Mouse (Mus musculus): ENCODE data around the gene Slc37a3. TPM values are rescaled to one million over a fixed set of nuclear protein-coding genes. Genes with fewer than 3 reads are reported as not detected.

The Slc37a3 gene
- polyA plus RNA-seq, 1 experiment from 2014 or later = 60.3 TPM

DNA sequence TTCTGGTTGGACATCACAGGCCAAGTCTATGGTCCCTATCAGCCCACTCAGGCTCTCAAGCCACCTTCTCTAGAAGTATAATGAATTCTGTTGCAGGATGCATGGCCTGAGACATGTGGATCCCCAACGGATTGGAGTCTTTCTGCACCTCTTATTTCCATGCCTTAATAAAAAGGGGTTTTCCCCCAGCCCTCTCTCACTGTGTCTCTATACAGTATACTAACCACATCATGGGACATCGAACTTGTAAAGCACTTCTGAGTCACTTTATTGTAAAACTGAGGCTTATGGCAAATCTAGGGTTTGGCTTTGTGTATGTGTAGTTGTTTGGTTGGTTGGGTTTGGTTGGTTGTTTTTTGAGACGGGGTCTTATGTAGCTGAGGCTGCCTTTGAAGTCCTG is 65.7 kb downstream of the Slc37a3 start:
- no peak overlapping the region for H3K4me2 ChIP-seq
- H3K36me3 ChIP-seq = no peaks in the 10 kb centered on the region
- H3K27ac ChIP-seq (replicated peaks) = no peak overlapping the region
- WGBS = 84% methylated on average over 3 of the region's 3 CpGs
- H3K9ac ChIP-seq = no peak overlapping the region
- no peaks in the 10 kb centered on the region for H3K4me1 ChIP-seq (replicated peaks)
- H3K27me3 ChIP-seq = no peaks in the 10 kb centered on the region
- no peak for ATAC-seq (ENCODE audit: low read depth)
- H3K9me3 ChIP-seq = no peaks in the 10 kb centered on the region
- H3K4me3 ChIP-seq = no peak overlapping the region

DNA sequence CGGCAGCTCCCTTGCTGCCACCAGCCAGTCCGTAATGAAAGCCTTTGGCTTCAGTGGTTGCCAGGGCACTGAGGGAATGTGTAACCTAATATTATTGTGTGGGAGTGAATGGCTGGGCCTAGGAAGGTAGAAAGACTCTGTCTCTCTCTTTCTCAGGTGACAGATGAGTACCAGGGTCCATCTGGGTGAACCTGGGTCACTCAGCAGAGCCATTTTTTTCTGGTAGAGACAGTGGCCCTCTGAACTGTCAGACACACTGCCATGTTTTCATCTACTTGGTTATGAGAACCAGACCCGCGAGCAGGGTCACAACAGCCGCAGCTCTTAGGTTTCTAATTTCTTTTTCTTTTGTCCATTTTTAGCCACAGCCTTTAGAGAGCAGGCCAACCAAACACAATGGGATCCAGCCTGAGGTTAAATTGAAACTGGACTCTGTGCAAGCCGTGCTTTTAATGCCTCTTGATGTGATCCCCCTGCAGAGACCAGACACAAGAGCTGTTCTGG is 73.1 kb downstream of the Slc37a3 start:
- H3K27ac ChIP-seq (replicated peaks) = peak overlapping the region; percentile 7
- no peak overlapping the region for H3K4me3 ChIP-seq
- 6% methylated on average over 6 of the region's 6 CpGs for WGBS
- peak; percentile 47 for ATAC-seq (ENCODE audit: low read depth)
- peaks cover 9% of the 10 kb centered on the region for H3K4me1 ChIP-seq (replicated peaks)
- no peak overlapping the region for H3K4me2 ChIP-seq
- no peaks in the 10 kb centered on the region for H3K9me3 ChIP-seq
- H3K9ac ChIP-seq = no peak overlapping the region
- no peaks in the 10 kb centered on the region for H3K27me3 ChIP-seq
- H3K36me3 ChIP-seq = no peaks in the 10 kb centered on the region

DNA sequence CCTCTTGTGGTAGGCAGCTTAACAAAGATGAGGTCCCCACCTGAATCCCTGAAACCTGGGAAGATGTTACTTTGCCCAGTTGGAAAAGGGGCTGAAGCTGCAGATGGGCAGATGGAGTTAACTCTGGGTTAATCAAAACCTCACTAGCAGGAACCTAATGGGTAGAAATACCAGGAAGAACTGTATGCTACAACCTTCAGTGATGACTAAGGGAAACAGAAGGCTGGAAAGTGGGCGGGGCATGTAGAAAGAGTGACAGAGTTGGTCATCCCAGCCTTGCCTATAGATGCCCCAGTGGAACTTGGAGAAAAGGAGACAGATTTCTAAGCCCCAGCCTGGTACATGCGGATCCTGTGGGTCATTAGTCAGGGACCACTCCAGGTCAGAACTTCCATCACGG is 76.0 kb downstream of the Slc37a3 start:
- H3K9me3 ChIP-seq = no peaks in the 10 kb centered on the region
- H3K4me3 ChIP-seq = no peak overlapping the region
- no peak overlapping the region for H3K4me2 ChIP-seq
- peaks cover 9% of the 10 kb centered on the region for H3K4me1 ChIP-seq (replicated peaks)
- no peaks in the 10 kb centered on the region for H3K36me3 ChIP-seq
- no peaks in the 10 kb centered on the region for H3K27me3 ChIP-seq
- no peak overlapping the region for H3K27ac ChIP-seq (replicated peaks)
- 87% methylated on average over 3 of the region's 3 CpGs for WGBS
- no peak overlapping the region for H3K9ac ChIP-seq
- ATAC-seq (ENCODE audit: low read depth) = no peak

DNA sequence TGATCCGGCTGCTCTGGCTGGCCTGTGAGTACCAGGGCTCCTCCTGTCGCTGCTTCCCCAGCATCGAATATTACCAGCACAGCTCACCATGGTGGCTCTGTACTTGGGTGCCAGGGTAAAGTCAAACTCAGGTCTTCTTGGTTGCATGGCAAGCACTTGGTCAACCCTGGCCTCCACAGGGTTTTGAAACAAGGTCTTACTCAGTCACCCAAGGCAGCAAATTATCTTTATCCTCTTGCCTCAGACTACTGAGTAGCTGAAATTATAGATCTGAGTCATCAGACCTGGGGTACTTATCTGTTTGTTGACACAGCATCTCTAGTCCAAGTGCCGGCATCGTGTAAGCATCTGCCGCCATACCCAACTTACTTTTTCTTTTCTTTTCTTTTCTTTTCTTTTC is 80.4 kb downstream of the Slc37a3 start:
- 96% methylated on average over 6 of the region's 6 CpGs for WGBS
- Histone ChIP-seq H3K4me1 (replicated peaks) (peaks cover 10% of the 10 kb centered on the region), H3K4me3 (no peak overlapping the region), H3K4me2 (no peak overlapping the region), H3K9ac (no peak overlapping the region), H3K36me3 (no peaks in the 10 kb centered on the region), H3K27me3 (no peaks in the 10 kb centered on the region), H3K27ac (replicated peaks) (no peak overlapping the region), H3K9me3 (no peaks in the 10 kb centered on the region)
- no peak for ATAC-seq (ENCODE audit: low read depth)

DNA sequence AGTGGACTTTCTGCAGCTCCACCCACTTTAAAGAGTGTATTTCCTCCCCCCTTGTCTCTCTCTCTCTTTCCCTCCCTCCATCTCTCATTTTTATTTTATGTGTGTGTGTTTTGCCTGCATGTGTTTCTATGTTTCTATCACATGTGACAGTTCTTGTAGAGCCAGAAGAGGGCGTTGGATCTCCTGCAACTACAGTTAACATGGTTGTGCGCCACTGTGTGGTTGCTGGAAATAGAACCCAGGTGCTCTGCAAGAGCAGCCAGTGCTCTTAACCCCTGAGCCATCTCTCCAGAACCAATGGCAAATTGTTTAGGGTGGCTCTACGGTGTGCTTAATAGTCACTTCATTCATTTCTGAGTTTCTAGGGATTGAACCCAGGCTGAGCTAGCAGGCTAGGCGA is 81.0 kb downstream of the Slc37a3 start:
- no peak overlapping the region for H3K4me3 ChIP-seq
- no peaks in the 10 kb centered on the region for H3K36me3 ChIP-seq
- no peak overlapping the region for H3K9ac ChIP-seq
- no peaks in the 10 kb centered on the region for H3K9me3 ChIP-seq
- no peaks in the 10 kb centered on the region for H3K27me3 ChIP-seq
- H3K27ac ChIP-seq (replicated peaks) = no peak overlapping the region
- no peak for ATAC-seq (ENCODE audit: low read depth)
- WGBS = 76% methylated on average over 4 of the region's 4 CpGs
- H3K4me1 ChIP-seq (replicated peaks) = peaks cover 10% of the 10 kb centered on the region
- H3K4me2 ChIP-seq = no peak overlapping the region

DNA sequence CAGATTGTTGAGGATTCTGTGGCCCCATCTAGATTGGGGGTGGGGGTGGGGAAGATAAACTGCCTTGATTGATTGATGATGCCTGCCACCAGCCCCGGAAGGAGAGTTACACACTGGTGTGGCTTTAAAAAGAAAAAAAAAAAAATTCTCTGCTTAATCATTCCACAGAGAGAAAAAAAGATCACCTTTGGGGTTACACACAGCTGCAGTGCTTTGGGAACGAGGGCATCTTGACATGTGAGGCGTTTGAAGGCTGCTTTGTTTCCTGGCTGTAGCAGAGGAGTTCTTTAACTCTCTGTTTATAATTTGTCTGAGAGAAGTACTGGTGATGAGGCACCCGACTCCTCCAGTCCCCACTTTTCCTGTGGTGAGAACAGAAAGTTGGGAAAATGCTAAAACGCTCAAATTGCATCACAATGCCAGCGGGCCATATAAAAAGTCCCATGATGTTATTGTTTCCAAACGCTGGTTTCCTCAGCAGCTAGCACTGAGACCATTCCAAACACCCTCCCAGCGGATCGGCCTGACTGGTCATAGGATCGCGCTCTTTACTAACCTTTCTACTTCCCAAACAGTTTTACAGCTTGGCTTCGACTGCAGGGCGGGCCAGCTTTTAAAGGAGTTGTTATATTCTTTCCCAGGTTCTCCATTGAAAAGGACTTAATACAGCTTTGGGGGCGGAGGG is 81.6 kb downstream of the Slc37a3 start:
- no peaks in the 10 kb centered on the region for H3K27me3 ChIP-seq
- H3K4me2 ChIP-seq = peak overlapping the region; percentile 9
- no peaks in the 10 kb centered on the region for H3K9me3 ChIP-seq
- no peaks in the 10 kb centered on the region for H3K36me3 ChIP-seq
- WGBS = 18% methylated on average over 14 of the region's 14 CpGs
- no peak overlapping the region for H3K27ac ChIP-seq (replicated peaks)
- no peak for ATAC-seq (ENCODE audit: low read depth)
- H3K9ac ChIP-seq = no peak overlapping the region
- H3K4me1 ChIP-seq (replicated peaks) = peaks cover 10% of the 10 kb centered on the region
- no peak overlapping the region for H3K4me3 ChIP-seq

DNA sequence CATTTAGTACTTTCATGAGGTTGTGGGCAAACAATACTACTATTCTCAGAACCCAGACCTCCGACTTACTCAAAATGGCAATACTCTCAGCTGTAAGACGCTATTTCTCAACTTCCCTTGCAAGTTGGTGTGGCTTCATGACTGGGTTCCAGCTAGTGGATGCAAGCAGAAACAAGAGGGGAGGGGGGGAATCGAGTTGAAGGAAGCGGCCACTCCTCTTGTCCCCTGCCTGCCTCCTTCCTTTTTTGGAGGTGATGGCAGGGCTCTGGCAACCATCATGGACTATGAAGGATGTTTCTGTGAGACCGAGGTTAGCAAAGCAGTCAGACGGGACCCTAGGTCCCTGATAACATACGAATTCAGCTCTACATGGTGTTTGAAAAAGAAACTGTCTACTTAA is 87.8 kb downstream of the Slc37a3 start:
- 82% methylated on average over 7 of the region's 7 CpGs for WGBS
- Histone ChIP-seq H3K27me3 (no peaks in the 10 kb centered on the region), H3K4me1 (replicated peaks) (peaks cover 5% of the 10 kb centered on the region; the same call in 1 of the 2 replicates)

DNA sequence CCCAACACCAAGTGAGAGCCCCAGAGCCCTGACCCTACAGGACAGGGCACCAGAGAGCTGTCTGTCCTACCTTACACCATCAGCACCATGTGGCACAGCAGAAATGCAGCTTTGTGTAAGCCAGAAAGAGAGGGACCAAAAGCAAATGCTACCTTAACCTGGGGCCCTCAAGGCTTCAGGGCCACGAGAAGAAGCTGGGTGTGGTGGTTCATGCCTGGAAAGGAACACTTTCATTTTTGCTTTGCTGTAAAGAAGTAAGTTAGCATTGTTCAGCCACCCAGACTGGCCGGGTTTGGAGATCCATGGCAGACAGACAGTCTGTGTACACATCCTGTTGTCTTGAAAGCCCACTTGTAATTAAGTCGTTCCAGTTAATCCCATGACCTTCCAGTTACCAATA is 89.7 kb downstream of the Slc37a3 start:
- no peaks in the 10 kb centered on the region for H3K9me3 ChIP-seq
- no peaks in the 10 kb centered on the region for H3K27me3 ChIP-seq
- H3K4me2 ChIP-seq = no peak overlapping the region
- no peaks in the 10 kb centered on the region for H3K36me3 ChIP-seq
- ATAC-seq (ENCODE audit: low read depth) = no peak
- 85% methylated on average over 3 of the region's 3 CpGs for WGBS
- no peak overlapping the region for H3K4me3 ChIP-seq
- H3K4me1 ChIP-seq (replicated peaks) = peaks cover 5% of the 10 kb centered on the region; the same call in 1 of the 2 replicates
- H3K9ac ChIP-seq = no peak overlapping the region
- H3K27ac ChIP-seq (replicated peaks) = no peak overlapping the region

More for the DNA sequence above, 87.8 kb downstream of the Slc37a3 start:
- H3K36me3 ChIP-seq = no peaks in the 10 kb centered on the region
- no peak overlapping the region for H3K9ac ChIP-seq
- no peak for ATAC-seq (ENCODE audit: low read depth)
- no peak overlapping the region for H3K27ac ChIP-seq (replicated peaks)
- H3K4me3 ChIP-seq = no peak overlapping the region
- no peaks in the 10 kb centered on the region for H3K9me3 ChIP-seq
- H3K4me2 ChIP-seq = no peak overlapping the region

DNA sequence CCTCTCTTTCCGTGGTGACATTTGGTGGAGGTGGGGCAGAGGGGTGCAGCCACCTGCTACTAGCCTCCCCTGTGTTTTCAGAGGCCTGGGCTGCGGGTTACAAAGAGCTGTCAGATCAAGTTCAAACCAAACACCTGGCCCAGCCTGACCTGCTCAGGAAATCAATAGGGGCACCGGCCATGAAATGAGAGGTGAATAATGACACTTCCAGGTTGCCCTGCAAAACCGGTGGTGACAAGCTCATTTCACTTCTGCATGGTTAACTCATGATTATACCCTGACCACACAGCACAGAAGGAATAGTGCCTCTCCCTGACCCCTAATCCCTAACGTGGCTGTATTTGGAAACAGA is 90.8 kb downstream of the Slc37a3 start:
- 47% methylated on average over 5 of the region's 5 CpGs for WGBS
- H3K27me3 ChIP-seq = no peaks in the 10 kb centered on the region
- no peak for ATAC-seq (ENCODE audit: low read depth)
- H3K27ac ChIP-seq (replicated peaks) = no peak overlapping the region
- H3K4me2 ChIP-seq = no peak overlapping the region
- H3K9me3 ChIP-seq = no peaks in the 10 kb centered on the region
- H3K36me3 ChIP-seq = no peaks in the 10 kb centered on the region
- H3K4me1 ChIP-seq (replicated peaks) = peaks cover 5% of the 10 kb centered on the region; the same call in 1 of the 2 replicates
- no peak overlapping the region for H3K9ac ChIP-seq
- no peak overlapping the region for H3K4me3 ChIP-seq

DNA sequence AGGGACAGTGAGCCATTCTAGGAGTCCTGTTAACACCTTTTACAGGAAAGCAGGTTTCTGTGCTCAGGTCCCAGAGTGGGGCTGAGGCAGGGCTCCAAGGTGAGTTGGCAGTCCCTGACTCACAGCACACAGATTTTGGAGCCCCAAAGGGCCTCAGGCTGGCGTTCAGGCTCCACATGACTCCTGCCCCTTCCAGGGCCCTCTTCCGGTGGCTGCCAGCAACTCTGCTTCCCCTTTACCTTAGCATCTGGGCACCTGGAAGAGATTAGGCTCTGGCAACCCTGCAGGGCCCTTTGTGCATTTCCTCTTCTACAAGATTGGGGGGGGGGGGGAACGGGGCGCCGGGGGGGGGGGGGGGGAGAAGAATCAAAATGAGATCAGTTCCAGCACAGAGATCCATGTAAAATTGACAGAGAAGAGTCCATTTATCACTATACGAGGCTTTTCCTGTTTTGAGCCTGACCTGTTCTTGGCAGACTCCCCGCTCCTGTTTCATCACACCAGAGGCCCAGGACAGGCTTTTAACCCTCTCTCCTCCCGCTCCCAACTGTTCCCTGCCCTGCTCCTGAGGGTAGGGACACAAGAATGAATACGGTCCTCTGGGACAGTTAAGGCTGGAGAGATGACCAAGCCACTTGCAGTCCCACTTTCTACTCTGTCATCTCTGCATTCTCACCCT is 91.3 kb downstream of the Slc37a3 start:
- H3K4me3 ChIP-seq = no peak overlapping the region
- ATAC-seq (ENCODE audit: low read depth) = no peak
- 54% methylated on average over 6 of the region's 9 CpGs for WGBS

DNA sequence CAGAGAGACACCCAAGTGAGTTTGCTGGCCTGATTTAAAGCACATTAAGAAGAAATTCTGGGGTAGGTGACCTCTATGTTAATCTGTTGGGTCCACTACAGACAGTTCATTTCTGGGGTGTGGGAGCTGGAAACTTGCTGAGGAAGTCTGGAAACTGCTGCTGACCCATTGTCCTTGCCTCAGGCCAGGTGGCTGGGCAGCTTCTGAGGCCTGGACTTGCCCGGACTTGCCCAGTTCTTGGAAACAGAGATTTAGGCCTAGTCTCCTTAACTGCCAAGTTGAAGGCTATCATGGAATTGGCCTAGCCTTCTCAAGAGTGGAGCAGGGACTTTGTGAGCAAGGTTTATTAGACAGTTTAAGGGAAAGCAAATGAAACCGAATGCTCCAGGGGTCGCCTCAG is 92.6 kb downstream of the Slc37a3 start:
- Histone ChIP-seq H3K4me2 (no peak overlapping the region), H3K27ac (replicated peaks) (no peak overlapping the region)
- 90% methylated on average over 3 of the region's 3 CpGs for WGBS

More for the DNA sequence above, 91.3 kb downstream of the Slc37a3 start:
- Histone ChIP-seq H3K9ac (no peak overlapping the region), H3K4me2 (no peak overlapping the region), H3K27me3 (no peaks in the 10 kb centered on the region), H3K27ac (replicated peaks) (no peak overlapping the region), H3K36me3 (no peaks in the 10 kb centered on the region), H3K4me1 (replicated peaks) (peaks cover 5% of the 10 kb centered on the region; the same call in 1 of the 2 replicates), H3K9me3 (no peaks in the 10 kb centered on the region)

More for the DNA sequence above, 92.6 kb downstream of the Slc37a3 start:
- Histone ChIP-seq H3K9ac (no peak overlapping the region), H3K36me3 (no peaks in the 10 kb centered on the region), H3K4me1 (replicated peaks) (peaks cover 5% of the 10 kb centered on the region; the same call in 1 of the 2 replicates), H3K9me3 (no peaks in the 10 kb centered on the region), H3K27me3 (no peaks in the 10 kb centered on the region), H3K4me3 (no peak overlapping the region)
- ATAC-seq (ENCODE audit: low read depth) = no peak

Data from neural tube, embryonic 13.5 days (tissue).